Mouse (Mus musculus) heart, postnatal 14 days (tissue): ENCODE results near the gene Ntm. TPM values are rescaled to one million over a fixed set of nuclear protein-coding genes. Genes with fewer than 3 reads are reported as not detected.

Experiments used
- DNase-seq, 2 experiments: peaks; one replicate each; pipeline ENCODE4 v3.0.0; 2021 to 2022
- intact Hi-C: fragments of 180-260 bp; cut with DNase I; formaldehyde crosslinking; loops from one replicate; pipeline ENCODE4 v1.15.1; 2025
- total RNA-seq, 2 experiments: library from RNA; stranded (reverse); gene quantifications; 2 replicates each; pipeline ENCODE4 v1.2.3; 2021

Ntm gene
- total RNA-seq, 2 experiments from 2014 or later: 3.3 to 3.5 TPM

GRCm38 (mm10) chr9:29124455-29124854 is 838.5 kb downstream of the Ntm start:
- DNase-seq: no peak
- intact Hi-C loops: no loop called here

GRCm38 (mm10) chr9:29123828-29124227 is 839.1 kb downstream of the Ntm start:
- no peak for DNase-seq
- intact Hi-C loops: no loop called here

GRCm38 (mm10) chr9:29117561-29118112 is 845.3 kb downstream of the Ntm start:
- DNase-seq: no peak
- intact Hi-C loops: no loop called here

GRCm38 (mm10) chr9:29115337-29115736 is 847.6 kb downstream of the Ntm start:
- intact Hi-C loops: no loop called here
- DNase-seq: no peak

GRCm38 (mm10) chr9:29106771-29107170 is 856.2 kb downstream of the Ntm start:
- DNase-seq: no peak
- intact Hi-C loops: no loop called here

- no peak for DNase-seq
- intact Hi-C loops: no loop called here
Measured at GRCm38 (mm10) chr9:29104442-29104841, 858.5 kb downstream of the Ntm start.

GRCm38 (mm10) chr9:29103993-29104392 is 858.9 kb downstream of the Ntm start:
- intact Hi-C loops: no loop called here
- peak; percentile 12 to 39 for DNase-seq

GRCm38 (mm10) chr9:29100624-29101023 is 862.3 kb downstream of the Ntm start:
- intact Hi-C loops: no loop called here
- DNase-seq: no peak

- intact Hi-C loops: no loop called here
- DNase-seq: no peak
Measured at GRCm38 (mm10) chr9:29092443-29092842, 870.5 kb downstream of the Ntm start.

GRCm38 (mm10) chr9:29088657-29089056 is 874.3 kb downstream of the Ntm start:
- intact Hi-C loops: no loop called here
- DNase-seq: peak in 1 of 2 experiments; percentile 8

GRCm38 (mm10) chr9:29087656-29088055 is 875.3 kb downstream of the Ntm start:
- DNase-seq: no peak
- intact Hi-C loops: no loop called here

GRCm38 (mm10) chr9:29087171-29087570 is 875.8 kb downstream of the Ntm start:
- intact Hi-C loops: no loop called here
- no peak for DNase-seq

GRCm38 (mm10) chr9:29075924-29076577 is 886.9 kb downstream of the Ntm start:
- DNase-seq: no peak
- intact Hi-C loops: no loop called here

GRCm38 (mm10) chr9:29075243-29075642 is 887.7 kb downstream of the Ntm start:
- intact Hi-C loops: no loop called here

GRCm38 (mm10) chr9:29074494-29074893 is 888.4 kb downstream of the Ntm start:
- intact Hi-C loops: no loop called here
- DNase-seq: no peak

More at GRCm38 (mm10) chr9:29075243-29075642, 887.7 kb downstream of the Ntm start:
- DNase-seq: no peak

- intact Hi-C loops: no loop called here
- no peak for DNase-seq
Measured at GRCm38 (mm10) chr9:29071997-29072396, 890.9 kb downstream of the Ntm start.

GRCm38 (mm10) chr9:29067572-29067971 is 895.4 kb downstream of the Ntm start:
- intact Hi-C loops: no loop called here

GRCm38 (mm10) chr9:29060293-29060692 is 902.6 kb downstream of the Ntm start:
- no peak for DNase-seq
- intact Hi-C loops: no loop called here

More at GRCm38 (mm10) chr9:29067572-29067971, 895.4 kb downstream of the Ntm start:
- no peak for DNase-seq

- DNase-seq: no peak
- intact Hi-C loops: no loop called here
Measured at GRCm38 (mm10) chr9:29058811-29059210, 904.1 kb downstream of the Ntm start.

- DNase-seq: no peak
- intact Hi-C loops: no loop called here
Measured at GRCm38 (mm10) chr9:29055637-29056036, 907.3 kb downstream of the Ntm start.

- intact Hi-C loops: no loop called here
- DNase-seq: no peak
Measured at GRCm38 (mm10) chr9:29036466-29036865, 926.5 kb downstream of the Ntm start.

GRCm38 (mm10) chr9:29036058-29036457 is 926.9 kb downstream of the Ntm start:
- DNase-seq: no peak
- intact Hi-C loops: no loop called here
